Mouse (Mus musculus) spleen, postnatal 4 days (tissue): ENCODE data around the gene Capn15.

Experiments
- DNase-seq, 2 experiments: peaks; one replicate each; pipeline ENCODE4 v3.0.0; 2022; ENCODE audit warnings: low spot score in 2 of 2

The Capn15 gene

GRCm38 (mm10) chr17:25956201-25956600 is 29.4 kb downstream of the Capn15 start:
- no peak for DNase-seq

- DNase-seq = no peak
These were observed 29.9 kb downstream of the Capn15 start for GRCm38 (mm10) chr17:25955736-25956135.

- DNase-seq = no peak
These were observed 30.9 kb downstream of the Capn15 start for GRCm38 (mm10) chr17:25954671-25955070.

GRCm38 (mm10) chr17:25953161-25953560 is 32.4 kb downstream of the Capn15 start:
- DNase-seq = no peak

- peak in 1 of 2 experiments; percentile 69 for DNase-seq
These were observed 33.6 kb downstream of the Capn15 start, which contains the start of gene A930017K11Rik for GRCm38 (mm10) chr17:25951803-25952623. Gene A930017K11Rik, minus strand, starts transcription at chr17:25952565.

- DNase-seq = no peak
These were observed 34.3 kb downstream of the Capn15 start for GRCm38 (mm10) chr17:25951225-25951802.

GRCm38 (mm10) chr17:25950706-25951105 is 34.9 kb downstream of the Capn15 start:
- no peak for DNase-seq

GRCm38 (mm10) chr17:25949981-25950380 is 35.6 kb downstream of the Capn15 start:
- no peak for DNase-seq

GRCm38 (mm10) chr17:25948051-25948450 is 37.5 kb downstream of the Capn15 start:
- DNase-seq = no peak

- DNase-seq = peak in 1 of 2 experiments; percentile 67
These were observed 38.0 kb downstream of the Capn15 start for GRCm38 (mm10) chr17:25947576-25947975.

- peak in 1 of 2 experiments; percentile 68 for DNase-seq
These were observed 38.7 kb downstream of the Capn15 start for GRCm38 (mm10) chr17:25946891-25947290.

- no peak for DNase-seq
These were observed 39.2 kb downstream of the Capn15 start for GRCm38 (mm10) chr17:25946349-25946748.

GRCm38 (mm10) chr17:25945517-25946155 is 40.0 kb downstream of the Capn15 start:
- DNase-seq = peak in 1 of 2 experiments; percentile 69

GRCm38 (mm10) chr17:25944366-25945163 is 41.0 kb downstream of the Capn15 start, which contains the start of the genes Pigq and Nhlrc4:
Gene Pigq, minus strand, starts transcription at chr17:25944936.
Gene Nhlrc4, minus strand, starts transcription at chr17:25944961.
- peak; percentile 59 to 72 for DNase-seq

- peak in 1 of 2 experiments; percentile 73 for DNase-seq
These were observed 41.8 kb downstream of the Capn15 start for GRCm38 (mm10) chr17:25943769-25944168.

- DNase-seq = peak; percentile 54 to 81
These were observed 42.4 kb downstream of the Capn15 start for GRCm38 (mm10) chr17:25943221-25943620.

- DNase-seq = peak; percentile 89 to 90
These were observed 42.9 kb downstream of the Capn15 start for GRCm38 (mm10) chr17:25942597-25943151.

GRCm38 (mm10) chr17:25941511-25942241 is 43.9 kb downstream of the Capn15 start:
- peak; percentile 77 to 93 for DNase-seq

- DNase-seq = no peak
These were observed 51.1 kb downstream of the Capn15 start for GRCm38 (mm10) chr17:25934526-25934925.

- no peak for DNase-seq
These were observed 60.2 kb downstream of the Capn15 start for GRCm38 (mm10) chr17:25925348-25925747.
